Mouse (Mus musculus): ENCODE results near the gene Nfic. TPM values are rescaled to one million over a fixed set of nuclear protein-coding genes. Genes with fewer than 3 reads are reported as not detected.

Gene Nfic
- total and polyA plus RNA-seq, 3 experiments, result 2.0 to 9.7 TPM; not detected in 1

- TF ChIP-seq CHD1 (IDR thresholded peaks at IDR 0.05; ENCODE audit: low read depth, low read length), result no peak
- no peak for TF ChIP-seq SMC3 (IDR thresholded peaks at IDR 0.05; ENCODE audit: low read depth, low read length)
- TF ChIP-seq ZKSCAN1 (IDR thresholded peaks at IDR 0.05; ENCODE audit: low read depth, low read length), result peak; percentile 68
- peak in 1 of 2 experiments; percentile 71; a peak in 2 of 4 replicates for TF ChIP-seq POLR2A (IDR thresholded peaks at IDR 0.05; ENCODE audit: control insufficient read depth in 1 of 2, insufficient read depth in 1 of 2, low read depth in 1 of 2, low read length in 2 of 2, poor library complexity in 1 of 2)
These were observed 103.7 kb downstream of the Nfic start (continued) for GRCm38 (mm10) chr10:81351678-81352291.

GRCm38 (mm10) chr10:81350351-81351063 lies 104.9 kb downstream of the Nfic start, which contains the start of gene Hmg20b:
Gene Hmg20b (minus strand): TSS chr10:81350480.
- no peaks in the 10 kb centered on the region for H3K9me3 ChIP-seq (replicated peaks; ENCODE audit: insufficient read depth, low read length)
- H3K9ac ChIP-seq (ENCODE audit: control insufficient read depth, low read depth, low read length, poor library complexity, severe bottlenecking), result peak within 1 kb of the TSS; percentile 84
- H3K4me1 ChIP-seq (ENCODE audit: control insufficient read depth in 1 of 2, insufficient read depth in 2 of 2, low read length in 2 of 2), result peaks cover 8 to 13% of the 10 kb centered on the region in 2 experiments; a peak in 3 of 4 replicates
- peak; percentile 100 for DNase-seq (ENCODE audit: low read depth, low spot score)
- H3K4me3 ChIP-seq (ENCODE audit: control insufficient read depth in 1 of 2, insufficient read depth in 1 of 2, low read depth in 2 of 2, low read length in 2 of 2), result peak within 1 kb of the TSS; percentile 81 to 94
- H3K79me2 ChIP-seq (ENCODE audit: control insufficient read depth, insufficient read depth, low read length, poor library complexity), result peaks cover 4% of the 10 kb centered on the region; the same call in 1 of the 2 replicates
- H3K36me3 ChIP-seq (ENCODE audit: control insufficient read depth in 1 of 2, insufficient read depth in 2 of 2, low read length in 2 of 2), result peaks cover 0 to 14% of the 10 kb centered on the region in 2 experiments; a peak in 2 of 4 replicates
- peak within 1 kb of the TSS; percentile 86 for H3K27ac ChIP-seq (ENCODE audit: control insufficient read depth, low read depth, low read length)
- no peaks in the 10 kb centered on the region for H3K27me3 ChIP-seq (ENCODE audit: control insufficient read depth in 1 of 2, insufficient read depth in 2 of 2, low read length in 2 of 2)
- 0 out of 4 replicates have a peak, but pooled peaks of 1 of the 2 experiments have one; percentile 3 for TF ChIP-seq EP300 (IDR thresholded peaks at IDR 0.05; ENCODE audit: low read depth in 1 of 2, low read length in 2 of 2)
- no peak for TF ChIP-seq MAFK (IDR thresholded peaks at IDR 0.05; ENCODE audit: borderline replicate concordance, low read depth, low read length)
- peak; percentile 47 for TF ChIP-seq USF1 (IDR thresholded peaks at IDR 0.05; ENCODE audit: low read depth, low read length)
- TF ChIP-seq USF2 (IDR thresholded peaks at IDR 0.05; ENCODE audit: borderline replicate concordance in 1 of 2, insufficient read depth in 1 of 2, low read depth in 1 of 2, low read length in 2 of 2), result no peak
- 0 out of 2 replicates have a peak, but pooled peaks have one; percentile 13 for TF ChIP-seq ZMIZ1 (IDR thresholded peaks at IDR 0.05; ENCODE audit: low read depth, low read length)
- TF ChIP-seq ZNF384 (IDR thresholded peaks at IDR 0.05; ENCODE audit: low read depth, low read length), result peak; percentile 87
- peak; percentile 69; the same call in 1 of the 2 replicates for TF ChIP-seq KAT2A (conservative IDR thresholded peaks at IDR 0.05; ENCODE audit: low read depth, low read length)
- peak; percentile 62 for TF ChIP-seq ELF1 (IDR thresholded peaks at IDR 0.05; ENCODE audit: low read depth, low read length)
- TF ChIP-seq POLR2AphosphoS5 (IDR thresholded peaks at IDR 0.05; ENCODE audit: borderline replicate concordance, low read depth, low read length), result no peak
- TF ChIP-seq TBP (IDR thresholded peaks at IDR 0.05; ENCODE audit: low read depth, low read length), result peak; percentile 79; the same call in 1 of the 2 replicates
- no peak for TF ChIP-seq RCOR1 (IDR thresholded peaks at IDR 0.05; ENCODE audit: low read depth, low read length)
- no peak for TF ChIP-seq MYB (IDR thresholded peaks at IDR 0.05; ENCODE audit: low read depth, low read length)
- TF ChIP-seq ETS1 (IDR thresholded peaks at IDR 0.05; ENCODE audit: low read depth, low read length), result peak; percentile 34; the same call in 1 of the 2 replicates
- TF ChIP-seq HCFC1 (IDR thresholded peaks at IDR 0.05; ENCODE audit: low read depth, low read length), result peak; percentile 90
- TF ChIP-seq JUND (IDR thresholded peaks at IDR 0.05; ENCODE audit: low read depth, low read length), result no peak
- TF ChIP-seq GATA1 (IDR thresholded peaks at IDR 0.05; ENCODE audit: low read depth, low read length), result no peak
- TF ChIP-seq ZC3H11A (IDR thresholded peaks at IDR 0.05; ENCODE audit: low read depth, low read length), result 0 out of 2 replicates have a peak, but pooled peaks have one; percentile 10
- no peak for TF ChIP-seq ZKSCAN1 (IDR thresholded peaks at IDR 0.05; ENCODE audit: low read depth, low read length)
- peak; percentile 35 for TF ChIP-seq RAD21 (IDR thresholded peaks at IDR 0.05; ENCODE audit: low read depth, low read length)
- TF ChIP-seq CTCF (IDR thresholded peaks at IDR 0.05 in 2 of 3, conservative IDR thresholded peaks at IDR 0.05 in 1 of 3; ENCODE audit: control insufficient read depth in 1 of 3, insufficient read depth in 1 of 3, low read depth in 2 of 3, low read length in 3 of 3, poor library complexity in 1 of 3, severe bottlenecking in 1 of 3), result peak; percentile 71 to 81 (median 79)
- TF ChIP-seq GABPA (IDR thresholded peaks at IDR 0.05; ENCODE audit: low read depth, low read length), result no peak
- peak; percentile 86 for TF ChIP-seq MYC (IDR thresholded peaks at IDR 0.05; ENCODE audit: low read depth, low read length)
- peak; percentile 56; the same call in 1 of the 2 replicates for TF ChIP-seq MAX (IDR thresholded peaks at IDR 0.05; ENCODE audit: low read length)
- no peak for TF ChIP-seq CHD1 (IDR thresholded peaks at IDR 0.05; ENCODE audit: low read depth, low read length)
- peak; percentile 31 to 49; a peak in 2 of 4 replicates for TF ChIP-seq POLR2A (IDR thresholded peaks at IDR 0.05; ENCODE audit: control insufficient read depth in 1 of 2, insufficient read depth in 1 of 2, low read depth in 1 of 2, low read length in 2 of 2, poor library complexity in 1 of 2)
- TF ChIP-seq UBTF (IDR thresholded peaks at IDR 0.05; ENCODE audit: borderline replicate concordance, insufficient read depth, low read depth, low read length), result no peak
- TF ChIP-seq TCF12 (IDR thresholded peaks at IDR 0.05; ENCODE audit: low read depth, low read length), result 0 out of 2 replicates have a peak, but pooled peaks have one; percentile 4
- peak; percentile 63 for TF ChIP-seq MAZ (IDR thresholded peaks at IDR 0.05; ENCODE audit: low read depth, low read length)
- TF ChIP-seq SIN3A (IDR thresholded peaks at IDR 0.05; ENCODE audit: low read length), result peak; percentile 60
- TF ChIP-seq NELFE (IDR thresholded peaks at IDR 0.05; ENCODE audit: low read depth, low read length), result peak; percentile 60
- peak; percentile 26 for TF ChIP-seq CHD2 (IDR thresholded peaks at IDR 0.05; ENCODE audit: low read length)

All from MEL (cell line).